Mouse (Mus musculus) gastrocnemius, adult 2 months (tissue): ENCODE measurements around the gene Coa3. TPM values are rescaled to one million over a fixed set of nuclear protein-coding genes. Genes with fewer than 3 reads are reported as not detected.

Experiments used
- DNase-seq: peaks from one replicate; pipeline ENCODE4 v3.0.0; 2022
- H3K27ac ChIP-seq: fragments of 200-600 bp; 2 replicates; pipeline ENCODE4 v1.8.1; 2022; ENCODE audit warnings: mild to moderate bottlenecking
- H3K4me3 ChIP-seq: fragments of 200-600 bp; 2 replicates; pipeline ENCODE4 v1.8.1; 2022; ENCODE audit warnings: mild to moderate bottlenecking, moderate library complexity
- CTCF ChIP-seq: fragments of 200-600 bp; IDR thresholded peaks from 2 replicates; pipeline ENCODE4 v1.8.1; 2022; ENCODE audit warnings: antibody characterized with exemption, mild to moderate bottlenecking, moderate library complexity
- intact Hi-C: fragments of 180-260 bp; cut with DNase I; formaldehyde crosslinking; loops from one replicate; pipeline ENCODE4 v1.15.1; 2025
- total RNA-seq, 2 experiments: library from RNA; stranded (reverse); gene quantifications; 2 replicates each; pipeline ENCODE4 v1.2.3; 2021

Coa3 gene
- total RNA-seq, 2 experiments from 2014 or later: 63.0 to 87.7 TPM

DNA sequence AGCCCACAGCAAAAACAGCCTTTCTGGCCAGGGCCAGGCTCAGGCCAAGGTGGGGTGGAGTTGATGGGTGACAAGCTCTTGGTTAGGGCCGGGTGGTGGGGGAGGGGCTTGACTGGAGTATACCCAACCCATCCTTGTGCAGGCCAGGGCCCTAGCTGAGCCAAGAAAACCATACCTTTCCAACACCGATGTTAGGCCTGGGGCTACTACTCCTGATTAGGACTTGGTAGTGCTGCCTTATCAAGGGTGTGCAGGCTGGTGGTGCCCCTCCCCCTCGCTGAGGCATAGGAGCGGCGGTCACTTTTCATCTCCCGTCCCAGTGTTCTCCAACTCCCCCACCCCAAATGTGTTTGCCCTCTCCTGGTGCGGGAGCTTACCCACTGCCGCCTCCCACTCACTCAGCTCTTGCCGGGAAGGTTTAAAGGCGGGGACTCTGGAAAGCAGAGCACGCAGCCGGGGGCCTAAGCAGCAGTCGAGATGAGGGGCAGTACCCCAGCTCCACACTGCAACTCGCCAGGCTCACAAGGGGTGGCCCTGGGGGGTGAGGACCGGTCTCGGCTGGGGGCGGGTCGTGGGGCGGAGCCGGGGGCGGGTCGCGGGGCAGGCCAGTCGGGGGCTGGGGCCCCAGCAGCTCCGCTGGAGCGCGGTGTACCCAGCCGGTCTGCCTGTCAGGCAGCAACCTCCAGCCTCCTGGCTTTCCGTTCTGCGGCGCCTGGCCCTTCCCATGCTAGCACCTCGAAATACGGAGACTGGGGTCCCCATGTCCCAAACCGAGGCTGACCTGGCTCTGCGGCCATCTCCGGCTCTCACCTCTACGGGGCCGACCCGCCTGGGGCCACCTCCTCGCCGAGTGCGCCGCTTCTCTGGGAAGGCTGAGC lies 18.7 kb downstream of the Coa3 start, which contains the start of gene Wnk4:
Gene Wnk4 (plus strand): TSS at position 620 of the 878 bp plus-strand sequence.
- no peak for TF ChIP-seq CTCF
- Histone ChIP-seq H3K4me3 (peak within 1 kb of the TSS; percentile 76), H3K27ac (peak within 1 kb of the TSS; percentile 56)
- intact Hi-C loops: no loop called here
- peak; percentile 64 for DNase-seq

DNA sequence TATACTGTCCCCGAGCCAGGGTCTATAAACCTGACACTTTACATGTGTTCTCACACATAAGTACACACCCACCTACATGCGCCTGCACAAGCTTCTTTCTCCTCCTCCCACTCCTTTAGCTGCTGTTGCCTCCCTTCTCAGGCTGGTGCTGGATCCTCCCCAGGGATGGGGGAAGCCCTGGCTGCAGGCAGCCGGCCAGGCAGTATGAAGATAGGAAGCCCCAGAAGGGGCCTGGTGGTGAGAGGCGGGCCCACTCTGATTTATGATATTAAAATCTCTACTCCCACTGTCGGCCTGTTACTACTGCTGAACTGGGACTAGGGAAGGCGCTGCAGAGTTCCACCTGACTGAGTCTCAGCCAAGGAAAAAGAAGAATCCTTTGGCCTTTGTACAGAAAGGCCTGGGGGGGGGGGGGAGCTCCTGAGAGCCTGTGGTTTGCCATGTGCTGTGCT lies 19.6 kb downstream of the Coa3 start:
- Histone ChIP-seq H3K4me3 (no peak overlapping the region), H3K27ac (no peak overlapping the region)
- no peak for TF ChIP-seq CTCF
- intact Hi-C loops: no loop called here
- no peak for DNase-seq

DNA sequence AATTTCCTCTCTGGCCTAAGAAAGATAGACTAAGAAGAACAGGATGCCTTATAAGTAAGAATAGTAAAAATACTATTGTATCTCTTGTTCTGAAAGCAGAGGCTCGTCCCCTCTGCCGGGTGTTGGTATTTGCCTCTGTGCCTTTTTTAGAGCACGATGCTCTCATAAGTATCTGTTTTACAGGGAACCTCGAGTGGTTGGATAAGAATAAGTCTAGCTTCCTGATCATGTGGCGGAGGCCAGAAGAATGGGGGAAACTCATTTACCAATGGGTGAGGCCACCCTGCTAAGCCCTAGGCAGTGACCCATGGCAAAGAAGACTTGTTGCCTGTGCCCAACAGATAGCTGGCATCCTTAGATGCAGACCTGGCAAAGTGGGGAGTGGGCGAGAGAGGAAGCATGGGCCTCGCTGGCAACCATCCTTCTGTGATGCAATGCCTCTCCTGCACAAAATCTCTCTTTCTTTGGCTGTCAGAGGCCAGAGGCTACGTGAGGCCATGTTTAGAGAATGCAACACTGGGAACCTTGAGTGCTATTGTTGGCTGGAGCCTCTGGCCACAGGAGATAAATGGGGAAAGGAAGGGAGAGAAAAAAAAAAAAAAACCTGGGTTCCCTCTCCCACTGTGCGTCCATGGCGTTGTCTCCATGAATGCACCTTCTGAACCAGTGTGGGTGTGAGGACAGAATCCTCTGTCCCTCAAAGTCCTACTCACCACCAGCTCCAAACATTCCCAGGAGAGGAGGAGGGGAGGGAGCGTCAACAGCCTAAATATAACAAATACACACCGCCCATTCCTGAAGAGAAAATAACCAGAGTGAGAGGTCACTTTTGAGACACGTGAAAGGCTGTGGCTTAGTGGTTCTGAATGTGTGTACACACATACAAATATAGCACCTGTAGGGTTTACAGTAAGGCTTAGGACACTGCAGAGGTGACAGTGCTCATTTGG lies 22.8 kb downstream of the Coa3 start:
- no peak for TF ChIP-seq CTCF
- intact Hi-C loops: no loop called here
- H3K4me3 ChIP-seq: no peak overlapping the region
- DNase-seq: no peak
- no peak overlapping the region for H3K27ac ChIP-seq

DNA sequence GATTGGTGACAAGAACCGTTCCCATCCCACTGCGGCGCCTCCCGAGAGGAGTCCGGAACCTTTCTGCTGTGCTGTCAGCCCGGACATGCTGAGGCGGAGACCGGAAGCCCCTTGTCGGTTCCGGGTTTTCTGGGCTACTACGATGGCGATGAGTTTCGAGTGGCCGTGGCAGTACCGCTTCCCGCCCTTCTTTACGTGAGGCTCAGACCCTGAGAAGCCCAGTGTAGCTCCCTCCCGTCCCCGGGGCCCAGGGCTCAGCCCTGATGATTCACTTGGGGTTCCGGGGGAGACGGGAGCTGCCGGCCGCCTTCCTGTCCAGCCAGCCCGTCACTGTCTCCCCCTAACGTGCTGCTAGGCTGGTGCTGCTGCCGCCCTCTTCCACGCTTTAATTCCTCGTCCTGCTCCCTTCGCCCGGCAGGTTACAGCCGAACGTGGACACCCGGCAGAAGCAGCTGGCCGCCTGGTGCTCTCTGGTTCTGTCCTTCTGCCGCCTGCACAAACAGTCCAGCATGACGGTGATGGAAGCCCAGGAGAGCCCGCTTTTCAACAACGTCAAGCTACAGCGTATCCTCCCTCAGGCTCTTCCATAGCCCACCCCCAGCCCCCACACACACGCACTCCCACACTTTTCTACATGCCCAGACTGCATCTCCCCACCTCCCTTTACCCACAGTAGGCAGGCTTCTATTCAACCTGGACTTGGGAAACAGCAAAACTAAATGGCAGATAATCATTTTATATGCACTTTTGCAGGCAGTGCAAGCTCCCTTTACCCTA lies 25.1 kb downstream of the Coa3 start, which contains the start of gene Vps25:
Gene Vps25 (plus strand): TSS at position 95 of the 777 bp plus-strand sequence.
- DNase-seq: peak; percentile 90
- H3K27ac ChIP-seq: peak within 1 kb of the TSS; percentile 95
- no peak for TF ChIP-seq CTCF
- peak within 1 kb of the TSS; percentile 90 for H3K4me3 ChIP-seq
- intact Hi-C loops: loop anchor here (5.0 kb wide), 2 partner anchors 48 to 138 kb away; partner anchors contain the start of gene Becn1

DNA sequence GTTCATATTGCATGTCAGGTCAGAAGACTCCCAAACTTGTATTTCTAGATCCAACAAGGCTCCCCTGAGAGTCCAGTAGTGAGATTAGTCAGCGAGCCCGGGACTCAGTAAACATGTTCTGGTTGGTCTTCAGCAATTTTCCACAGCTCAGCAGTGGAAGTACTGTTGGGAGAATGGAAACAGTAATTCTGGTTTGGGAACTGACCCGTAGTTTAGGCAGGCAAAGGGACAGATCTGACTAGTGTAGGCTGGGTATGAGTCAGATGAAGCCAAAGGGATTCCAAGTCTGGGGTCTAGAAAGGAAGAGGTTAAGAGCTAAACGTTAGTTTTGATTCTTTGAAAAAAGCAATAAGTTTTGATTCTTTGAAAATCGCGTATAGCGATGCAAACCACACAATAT lies 26.0 kb downstream of the Coa3 start:
- no peak for DNase-seq
- Histone ChIP-seq H3K4me3 (peak overlapping the region; percentile 90), H3K27ac (peak overlapping the region; percentile 95)
- no peak for TF ChIP-seq CTCF
- intact Hi-C loops: loop anchor here (5.0 kb wide), 2 partner anchors 49 to 139 kb away; partner anchors contain the start of gene Becn1

DNA sequence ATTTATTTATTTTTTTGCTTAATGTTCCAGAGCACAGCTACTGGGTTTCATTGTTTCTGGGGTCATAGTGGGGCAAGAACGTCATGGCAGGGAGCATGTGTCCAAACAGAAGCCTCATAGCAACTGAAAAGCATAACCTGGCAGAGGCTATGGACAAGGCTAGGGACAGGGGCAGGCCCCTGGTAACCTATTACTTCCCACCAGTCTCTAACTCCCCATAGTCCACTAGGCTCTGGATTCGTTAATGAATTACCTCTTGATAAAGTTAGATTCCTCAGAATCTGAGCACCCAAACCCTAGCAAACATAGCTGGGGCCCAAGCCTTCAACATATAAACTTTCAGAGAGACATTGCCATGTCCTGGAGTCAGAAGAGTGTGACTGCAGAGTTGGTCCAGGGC lies 27.9 kb downstream of the Coa3 start:
- no peak overlapping the region for H3K4me3 ChIP-seq
- DNase-seq: no peak
- no peak for TF ChIP-seq CTCF
- intact Hi-C loops: loop anchor here (5.0 kb wide), 2 partner anchors 51 to 141 kb away; partner anchors contain the start of gene Becn1
- no peak overlapping the region for H3K27ac ChIP-seq

DNA sequence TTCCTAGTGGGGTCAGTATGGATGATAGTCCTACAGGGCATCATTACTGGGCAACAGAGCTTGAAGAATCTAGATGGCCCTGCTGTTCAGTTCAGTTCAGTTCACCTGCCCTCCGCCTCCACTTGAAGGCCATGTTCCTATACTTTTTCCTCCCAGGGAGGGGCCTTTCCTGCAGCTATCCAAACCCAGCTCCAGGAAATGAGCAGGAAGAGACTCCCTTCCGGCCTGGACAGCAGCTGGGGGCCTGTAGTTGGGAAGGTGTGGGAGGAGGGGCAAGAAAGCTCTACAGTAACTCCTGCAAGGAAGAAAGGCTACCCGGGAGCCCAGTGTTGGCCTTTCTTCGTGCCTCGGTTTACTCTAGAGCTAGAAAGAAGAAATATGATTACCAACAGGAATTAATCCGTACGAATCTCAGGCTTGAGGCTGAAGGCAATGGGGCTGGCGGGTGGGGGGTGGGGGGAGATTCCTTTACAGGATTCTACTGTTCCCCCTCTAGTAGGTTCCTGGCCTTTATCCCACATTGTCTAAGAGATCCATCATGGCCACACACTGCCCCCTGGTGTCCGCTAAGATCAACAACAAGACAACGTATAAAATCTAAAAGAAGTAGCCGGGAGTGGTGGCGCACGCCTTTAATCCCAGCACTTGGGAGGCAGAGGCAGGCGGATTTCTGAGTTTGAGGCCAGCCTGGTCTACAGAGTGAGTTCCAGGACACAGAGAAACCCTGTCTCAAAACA lies 30.5 kb downstream of the Coa3 start:
- TF ChIP-seq CTCF: peak; percentile 74
- Histone ChIP-seq H3K27ac (peak overlapping the region; percentile 92), H3K4me3 (peak overlapping the region; percentile 90)
- intact Hi-C loops: loop anchor here (1.0 kb wide), 1 partner anchor 36 kb away; no protein-coding TSS in a partner anchor
- peak; percentile 70 for DNase-seq

DNA sequence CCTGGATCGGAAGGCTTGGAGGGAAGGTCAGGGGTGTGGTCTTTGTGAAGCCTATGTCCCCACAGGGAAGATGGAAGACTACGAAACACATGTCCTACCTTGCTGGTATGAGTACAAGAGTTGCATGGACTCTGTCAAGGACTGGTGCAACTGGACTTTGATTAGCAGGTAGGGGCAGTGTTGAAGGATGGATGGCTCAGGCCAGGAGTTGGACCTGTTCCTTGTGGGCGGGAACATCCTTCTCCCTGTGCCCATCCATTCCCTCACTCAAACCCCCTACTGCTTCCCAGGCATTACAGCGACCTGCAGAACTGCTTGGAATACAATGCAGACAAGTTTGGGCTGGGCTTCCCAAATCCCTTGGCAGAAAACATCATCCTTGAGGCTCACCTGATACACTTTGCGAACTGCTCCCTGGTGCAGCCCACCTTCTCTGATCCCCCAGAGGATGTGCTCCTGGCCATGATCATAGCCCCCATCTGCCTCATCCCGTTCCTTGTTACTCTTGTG lies 31.3 kb downstream of the Coa3 start:
- intact Hi-C loops: loop anchor here (1.0 kb wide), 1 partner anchor 35 kb away; no protein-coding TSS in a partner anchor
- Histone ChIP-seq H3K4me3 (peak overlapping the region; percentile 90), H3K27ac (peak overlapping the region; percentile 92)
- DNase-seq: no peak
- no peak for TF ChIP-seq CTCF

DNA sequence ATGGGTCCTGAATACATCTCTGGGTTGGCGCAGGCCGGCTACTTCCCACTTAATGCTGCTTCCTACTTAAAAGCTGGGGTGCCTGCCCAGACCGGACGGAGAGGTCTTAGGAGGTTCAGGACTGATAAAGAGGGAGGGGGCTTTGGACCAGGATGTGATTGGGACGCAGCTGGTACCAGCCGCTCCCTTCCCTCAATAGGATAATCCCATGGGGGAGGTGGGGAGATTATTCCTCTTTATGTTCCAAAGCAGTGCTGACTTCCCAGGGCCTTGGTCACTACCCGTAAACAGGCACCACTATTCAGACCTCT lies 32.3 kb downstream of the Coa3 start:
- intact Hi-C loops: loop anchor here (1.0 kb wide), 1 partner anchor 15 kb away; no protein-coding TSS in a partner anchor
- no peak for DNase-seq
- Histone ChIP-seq H3K27ac (peak overlapping the region; percentile 92), H3K4me3 (peak overlapping the region; percentile 90)
- no peak for TF ChIP-seq CTCF

DNA sequence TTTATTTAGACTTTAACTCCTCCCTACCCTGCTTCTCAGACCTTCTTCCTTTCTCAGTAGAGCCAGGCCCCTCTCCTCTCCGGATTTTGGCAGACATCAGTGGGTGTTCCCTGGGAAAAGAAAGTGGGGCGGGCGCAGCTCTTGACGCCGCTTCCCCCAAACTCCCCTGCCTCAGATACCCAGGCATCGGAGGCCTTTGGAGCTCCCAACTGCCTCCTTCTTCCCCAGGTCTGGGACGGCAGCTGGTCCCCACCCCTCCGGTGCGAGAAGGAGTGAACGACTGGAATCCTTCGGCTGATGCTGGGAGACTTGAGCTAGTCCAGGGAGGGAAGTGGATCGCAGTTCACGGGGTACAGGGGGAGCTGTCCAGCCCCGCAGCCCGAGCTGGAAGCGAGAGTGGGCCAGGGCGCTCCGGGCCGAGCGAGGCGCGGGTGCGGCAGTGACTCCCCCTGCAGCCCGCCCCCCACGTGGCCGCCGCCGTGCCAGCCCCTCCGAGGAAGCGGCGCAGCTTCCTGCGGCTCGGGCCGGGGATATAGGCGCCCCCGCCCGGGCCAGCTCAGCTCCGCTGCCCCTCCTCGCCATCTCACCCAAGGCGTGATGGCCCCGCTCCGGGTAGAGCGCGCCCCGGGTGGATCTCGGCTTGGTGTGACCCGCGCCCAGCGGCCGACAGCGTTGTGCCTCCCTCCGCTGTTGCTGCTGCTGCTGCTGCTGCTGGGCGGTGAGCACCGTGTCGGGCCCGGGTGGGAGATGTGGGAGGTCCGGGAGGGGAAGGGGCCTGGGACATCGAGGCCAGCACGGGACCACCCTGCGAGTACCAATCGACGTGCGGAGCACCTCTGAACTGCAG lies 32.8 kb downstream of the Coa3 start, which contains the start of gene Ramp2:
Gene Ramp2 (plus strand): TSS at position 174 of the 847 bp plus-strand sequence.
- intact Hi-C loops: loop anchor here (1.0 kb wide), 1 partner anchor 15 kb away; no protein-coding TSS in a partner anchor
- Histone ChIP-seq H3K4me3 (peak within 1 kb of the TSS; percentile 90), H3K27ac (peak within 1 kb of the TSS; percentile 92)
- DNase-seq: peak; percentile 80
- TF ChIP-seq CTCF: 0 out of 2 replicates have a peak, but pooled peaks have one; percentile 0
